In genomic region chr8:94678582-94678981, GRCm38 (mm10) we compare ENCODE assay signal across 9 mouse cellular contexts. TPM values are rescaled to one million over a fixed set of nuclear protein-coding genes. Genes with fewer than 3 reads are reported as not detected.
DNase-seq lines count a peak whose midpoint lies in the region; ATAC-seq and TF ChIP-seq lines count a peak whose summit lies in the region.
"Had no signal": no experiment of that assay in that cellular context is flagged by ENCODE, and none has a peak within 500 bp of the region (broad histone marks: within the 10 kb centered on the region; RNA-seq: fewer than 3 reads in every experiment).

No protein-coding gene starts in this region.

- H3K36me3 ChIP-seq in kidney, adult 2 months (ENCODE audit: control insufficient read depth, insufficient read depth, low read length): no peaks in the 10 kb centered on the region; the same call in 1 of the 2 replicates
- H3K36me3 ChIP-seq in embryonic facial prominence, embryonic 13.5 days: peaks cover 24% of the 10 kb centered on the region
- peaks cover 13% of the 10 kb centered on the region for H3K36me3 ChIP-seq in midbrain, embryonic 16.5 days (ENCODE audit: control insufficient read depth, insufficient read depth, low read length)

- no peaks in the 10 kb centered on the region for H3K27me3 ChIP-seq in kidney, adult 2 months (replicated peaks; ENCODE audit: control insufficient read depth, insufficient read depth, low read length)
- H3K27me3 ChIP-seq in embryonic facial prominence, embryonic 13.5 days: no peaks in the 10 kb centered on the region
- no peaks in the 10 kb centered on the region for H3K27me3 ChIP-seq in midbrain, embryonic 16.5 days (ENCODE audit: control insufficient read depth, insufficient read depth, low read depth, low read length)
- H3K27me3 ChIP-seq: Patski had no signal

- H3K4me3 ChIP-seq in kidney, adult 2 months (ENCODE audit: insufficient read depth, low read depth, low read length): no peak overlapping the region
- no peak overlapping the region for H3K4me3 ChIP-seq in embryonic facial prominence, embryonic 13.5 days
- H3K4me3 ChIP-seq in midbrain, embryonic 16.5 days (ENCODE audit: low read depth, low read length): no peak overlapping the region

- no peak overlapping the region for H3K4me2 ChIP-seq in embryonic facial prominence, embryonic 13.5 days
- H3K4me2 ChIP-seq in midbrain, embryonic 16.5 days (ENCODE audit: low read length): no peak overlapping the region

- peaks cover 13% of the 10 kb centered on the region for H3K4me1 ChIP-seq in kidney, adult 2 months (ENCODE audit: control insufficient read depth, insufficient read depth, low read length)
- H3K4me1 ChIP-seq in embryonic facial prominence, embryonic 13.5 days: peaks cover 6% of the 10 kb centered on the region; the same call in 1 of the 2 replicates
- 0 out of 2 replicates have a peak, but pooled peaks cover 6% of the 10 kb centered on the region for H3K4me1 ChIP-seq in midbrain, embryonic 16.5 days (ENCODE audit: control insufficient read depth, insufficient read depth, low read length)

- 0 out of 2 replicates have a peak overlapping the region, but pooled peaks have one; percentile 1 for H3K9ac ChIP-seq in embryonic facial prominence, embryonic 13.5 days
- no peak overlapping the region for H3K9ac ChIP-seq in midbrain, embryonic 16.5 days (ENCODE audit: low read depth, low read length)

- no peak for TF ChIP-seq CTCF in kidney, adult 2 months (conservative IDR thresholded peaks at IDR 0.05; ENCODE audit: insufficient read depth, insufficient read length, low read depth, low read length)

- H3K27ac ChIP-seq in kidney, adult 2 months (ENCODE audit: insufficient read depth, low read depth, low read length): peak overlapping the region; percentile 45; the same call in 1 of the 2 replicates
- H3K27ac ChIP-seq in embryonic facial prominence, embryonic 13.5 days: peak overlapping the region; percentile 57
- H3K27ac ChIP-seq in midbrain, embryonic 16.5 days (ENCODE audit: low read length): peak overlapping the region; percentile 50

- TF ChIP-seq POLR2A in kidney, adult 2 months (IDR thresholded peaks at IDR 0.05; ENCODE audit: low read depth, low read length): no peak

- no peak for ATAC-seq in embryonic facial prominence, embryonic 13.5 days (ENCODE audit: insufficient number of reproducible peaks, insufficient read depth, low FRiP score, low TSS enrichment, low read depth)
- peak; percentile 26; the same call in 1 of the 2 replicates for ATAC-seq in midbrain, embryonic 16.5 days
- ATAC-seq: Patski had no signal

- no peaks in the 10 kb centered on the region for H3K9me3 ChIP-seq in embryonic facial prominence, embryonic 13.5 days
- no peaks in the 10 kb centered on the region for H3K9me3 ChIP-seq in midbrain, embryonic 16.5 days (replicated peaks; ENCODE audit: control insufficient read depth, low read length, poor library complexity, severe bottlenecking)

- WGBS in kidney, adult 2 months: 39% methylated on average over 9 of the region's 9 CpGs
- WGBS in embryonic facial prominence, embryonic 13.5 days: 41% methylated on average over 9 of the region's 9 CpGs
- WGBS in midbrain, embryonic 16.5 days: 56% methylated on average over 9 of the region's 9 CpGs

- peak; percentile 34 for DNase-seq in kidney, adult 2 months
- DNase-seq in kidney, adult 18-20 months: no peak
- peak; percentile 39 to 69 for DNase-seq in layer of hippocampus, adult 18-20 months (ENCODE audit: low spot score in 2 of 2)
- no peak for DNase-seq in gastrocnemius, postnatal 25 days
- no peak for DNase-seq in frontal cortex, postnatal 14 days (ENCODE audit: low spot score in 2 of 2)
- no peak for DNase-seq in spleen, postnatal 4 days (ENCODE audit: low spot score in 2 of 2)

RNA-seq across cellular contexts. Expression of gene Arl2bp, which starts 12.2 kb away (rescaled TPM):
- polyA plus RNA-seq in kidney, adult 2 months (2012; rRNA removed): 76.2 and 77.2 TPM in 2 replicates
- polyA plus RNA-seq in embryonic facial prominence, embryonic 13.5 days (2015; fragmentation: Nextera tagmentation; extraction: Ambion mirVana): 152 and 163 TPM in 2 replicates
- 100 to 1,000 TPM; 138 to 153 TPM for total RNA-seq in layer of hippocampus, adult 18-20 months (2021)
- 179 and 183 TPM in 2 replicates for polyA plus RNA-seq in midbrain, embryonic 16.5 days (2015; fragmentation: Nextera tagmentation; extraction: Ambion mirVana)
- 10 to 100 TPM; 53.1 to 59.0 TPM for total RNA-seq in gastrocnemius, postnatal 25 days (2021)

RNA-seq across cellular contexts. Expression of gene Pllp, which starts 17.5 kb away (rescaled TPM):
- 160 and 166 TPM in 2 replicates for polyA plus RNA-seq in kidney, adult 2 months (2012; rRNA removed)
- polyA plus RNA-seq in embryonic facial prominence, embryonic 13.5 days (2015; fragmentation: Nextera tagmentation; extraction: Ambion mirVana): 3.4 and 4.1 TPM in 2 replicates
- 10 to 100 TPM; 37.0 to 42.6 TPM for total RNA-seq in layer of hippocampus, adult 18-20 months (2021)
- polyA plus RNA-seq in midbrain, embryonic 16.5 days (2015; fragmentation: Nextera tagmentation; extraction: Ambion mirVana): 1.7 and 3.4 TPM in 2 replicates
- 1 to 10 TPM; 2.8 to 3.0 TPM for total RNA-seq in gastrocnemius, postnatal 25 days (2021)

Comparison
In these comparisons a context has a peak if more than half of its experiments do, and no peak if none do; other contexts are left out.
1. DNase-seq: peak in kidney, adult 2 months (single experiment) and layer of hippocampus, adult 18-20 months (2 of 2); none in kidney, adult 18-20 months (single experiment), gastrocnemius, postnatal 25 days (single experiment), frontal cortex, postnatal 14 days (0 of 2) and spleen, postnatal 4 days (0 of 2).
2. RNA of gene Pllp, which starts 17.5 kb away (polyA plus RNA-seq): 160 to 166 TPM in kidney, adult 2 months; 3.4 to 4.1 TPM in embryonic facial prominence, embryonic 13.5 days and 1.7 to 3.4 TPM in midbrain, embryonic 16.5 days; every median in the first group is over 10 times any median in the second.
3. Peak in every context shown above with its lines, with median percentiles within 50 percentile points of each other: H3K27ac ChIP-seq.